Mouse (Mus musculus): ENCODE data around the gene Otop3. TPM values are rescaled to one million over a fixed set of nuclear protein-coding genes. Genes with fewer than 3 reads are reported as not detected.
A peak's percentile ranks its signal among the peaks of the same experiment; 100 is the strongest.

Otop3 gene
- polyA plus RNA-seq, 1 experiment from 2014 or later = 4.6 TPM

DNA sequence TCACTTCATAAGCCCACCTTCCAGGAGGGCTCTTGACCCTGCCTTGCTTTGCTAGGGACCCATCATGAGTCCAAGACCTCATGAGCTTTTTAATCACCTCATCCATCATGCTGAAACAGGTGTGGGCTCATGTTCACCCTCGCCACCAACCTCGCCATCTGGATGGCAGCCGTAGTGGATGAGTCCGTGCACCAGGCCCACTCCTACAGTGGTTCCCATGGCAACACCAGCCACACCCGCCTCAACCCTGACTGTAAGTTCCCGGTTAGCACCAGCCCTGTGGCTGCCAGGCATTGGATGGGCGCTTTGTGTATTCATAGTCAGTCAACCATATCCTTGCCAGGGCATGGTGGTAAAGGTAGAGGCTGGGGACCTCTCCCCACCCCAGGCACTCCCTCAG lies 7.8 kb upstream of the Otop3 start:
- no peak overlapping the region for H3K4me2 ChIP-seq (ENCODE audit: low read depth, low read length)
- H3K9me3 ChIP-seq (replicated peaks; ENCODE audit: control insufficient read depth, low read length) = no peaks in the 10 kb centered on the region
- peaks cover 30% of the 10 kb centered on the region for H3K27me3 ChIP-seq (ENCODE audit: control insufficient read depth, insufficient read depth, low read length)
- no peak overlapping the region for H3K9ac ChIP-seq (ENCODE audit: low read length)
- ATAC-seq (ENCODE audit: insufficient read depth, low FRiP score) = no peak
- no peaks in the 10 kb centered on the region for H3K4me1 ChIP-seq (ENCODE audit: control insufficient read depth, insufficient read depth, low read length)
- no peaks in the 10 kb centered on the region for H3K36me3 ChIP-seq (ENCODE audit: control insufficient read depth, insufficient read depth, low read length)
- WGBS = 46% methylated on average over 7 of the region's 7 CpGs
- H3K4me3 ChIP-seq (replicated peaks; ENCODE audit: low read length) = no peak overlapping the region
- no peak overlapping the region; the same call in 1 of the 2 replicates for H3K27ac ChIP-seq (ENCODE audit: low read length)

DNA sequence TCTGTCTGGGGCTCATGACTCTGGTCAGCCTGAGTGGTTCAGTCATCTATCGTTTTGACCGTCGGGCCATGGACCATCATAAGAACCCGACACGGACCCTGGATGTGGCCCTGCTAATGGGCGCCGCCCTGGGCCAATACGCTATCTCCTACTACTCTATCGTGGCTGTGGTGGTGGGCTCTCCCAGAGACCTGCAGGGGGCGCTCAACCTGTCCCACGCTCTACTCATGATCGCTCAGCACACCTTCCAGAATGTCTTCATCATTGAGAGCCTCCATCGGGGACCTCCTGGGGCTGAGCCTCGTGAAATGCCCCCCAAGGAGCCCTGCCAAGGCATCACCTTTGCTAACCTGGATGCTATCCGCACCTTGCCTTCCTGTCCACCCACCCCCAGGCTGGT lies 5.2 kb upstream of the Otop3 start:
- Histone ChIP-seq H3K9ac (ENCODE audit: low read length) (no peak overlapping the region), H3K4me1 (ENCODE audit: control insufficient read depth, insufficient read depth, low read length) (no peaks in the 10 kb centered on the region), H3K27ac (ENCODE audit: low read length) (no peak overlapping the region), H3K4me2 (ENCODE audit: low read depth, low read length) (no peak overlapping the region), H3K27me3 (ENCODE audit: control insufficient read depth, insufficient read depth, low read length) (peaks cover 19% of the 10 kb centered on the region), H3K4me3 (replicated peaks; ENCODE audit: low read length) (no peak overlapping the region), H3K9me3 (replicated peaks; ENCODE audit: control insufficient read depth, low read length) (no peaks in the 10 kb centered on the region), H3K36me3 (ENCODE audit: control insufficient read depth, insufficient read depth, low read length) (no peaks in the 10 kb centered on the region)
- no peak for ATAC-seq (ENCODE audit: insufficient read depth, low FRiP score)
- WGBS = 71% methylated on average over 15 of the region's 15 CpGs

DNA sequence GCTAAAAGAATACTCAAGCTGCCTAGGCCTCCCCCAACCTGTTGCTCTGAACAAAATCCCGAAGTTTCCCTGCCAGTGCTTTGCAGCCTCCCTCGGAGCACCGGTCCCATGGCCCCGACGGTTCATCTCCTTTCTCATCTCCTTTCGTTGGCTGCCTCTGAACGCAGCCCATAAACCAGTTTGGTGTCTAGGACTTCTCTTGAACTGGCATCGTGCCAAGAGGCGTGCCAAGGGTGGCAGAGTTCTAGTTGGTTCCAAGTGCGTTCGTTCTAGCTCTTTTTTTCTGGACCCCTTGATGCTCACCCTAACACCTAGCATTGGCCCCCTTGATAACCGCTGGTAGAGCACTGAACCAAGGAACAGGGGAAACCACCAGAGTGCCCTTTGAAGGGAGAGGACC lies 692 bp downstream of the Otop3 start:
- Histone ChIP-seq H3K4me2 (ENCODE audit: low read depth, low read length) (no peak overlapping the region), H3K27me3 (ENCODE audit: control insufficient read depth, insufficient read depth, low read length) (peaks cover 38% of the 10 kb centered on the region), H3K9ac (ENCODE audit: low read length) (no peak overlapping the region), H3K36me3 (ENCODE audit: control insufficient read depth, insufficient read depth, low read length) (no peaks in the 10 kb centered on the region), H3K27ac (ENCODE audit: low read length) (no peak overlapping the region), H3K4me1 (ENCODE audit: control insufficient read depth, insufficient read depth, low read length) (no peaks in the 10 kb centered on the region; the same call in 1 of the 2 replicates), H3K4me3 (replicated peaks; ENCODE audit: low read length) (0 out of 2 replicates have a peak overlapping the region, but pooled peaks have one; percentile 26), H3K9me3 (replicated peaks; ENCODE audit: control insufficient read depth, low read length) (no peaks in the 10 kb centered on the region)
- no peak for ATAC-seq (ENCODE audit: insufficient read depth, low FRiP score)
- 50% methylated on average over 12 of the region's 12 CpGs for WGBS

DNA sequence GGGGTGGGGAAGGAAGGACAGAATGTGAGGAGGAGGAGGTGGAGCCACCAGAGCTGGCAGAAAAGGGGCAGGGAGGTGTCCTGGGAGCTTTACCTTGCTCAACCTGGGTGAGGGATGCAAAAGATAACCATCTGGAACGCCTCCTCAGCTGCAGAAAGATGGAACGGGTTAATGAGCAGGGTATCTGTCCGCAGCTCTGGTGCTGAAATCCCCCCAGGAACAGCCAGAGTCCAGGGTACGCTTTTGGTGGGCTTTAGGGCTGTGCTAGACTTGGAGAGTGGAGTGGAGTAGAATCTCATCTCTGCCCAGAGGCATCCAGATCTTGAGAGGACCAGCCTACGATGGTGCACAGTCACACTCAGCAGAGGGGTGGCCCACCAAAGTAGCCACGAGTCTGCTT lies 1.6 kb downstream of the Otop3 start:
- H3K9ac ChIP-seq (ENCODE audit: low read length) = no peak overlapping the region
- WGBS = 19% methylated on average over 6 of the region's 6 CpGs
- ATAC-seq (ENCODE audit: insufficient read depth, low FRiP score) = no peak
- H3K36me3 ChIP-seq (ENCODE audit: control insufficient read depth, insufficient read depth, low read length) = no peaks in the 10 kb centered on the region
- H3K4me2 ChIP-seq (ENCODE audit: low read depth, low read length) = no peak overlapping the region
- H3K27me3 ChIP-seq (ENCODE audit: control insufficient read depth, insufficient read depth, low read length) = peaks cover 36% of the 10 kb centered on the region
- no peaks in the 10 kb centered on the region; the same call in 1 of the 2 replicates for H3K4me1 ChIP-seq (ENCODE audit: control insufficient read depth, insufficient read depth, low read length)
- no peak overlapping the region for H3K4me3 ChIP-seq (replicated peaks; ENCODE audit: low read length)
- no peak overlapping the region for H3K27ac ChIP-seq (ENCODE audit: low read length)
- no peaks in the 10 kb centered on the region for H3K9me3 ChIP-seq (replicated peaks; ENCODE audit: control insufficient read depth, low read length)

DNA sequence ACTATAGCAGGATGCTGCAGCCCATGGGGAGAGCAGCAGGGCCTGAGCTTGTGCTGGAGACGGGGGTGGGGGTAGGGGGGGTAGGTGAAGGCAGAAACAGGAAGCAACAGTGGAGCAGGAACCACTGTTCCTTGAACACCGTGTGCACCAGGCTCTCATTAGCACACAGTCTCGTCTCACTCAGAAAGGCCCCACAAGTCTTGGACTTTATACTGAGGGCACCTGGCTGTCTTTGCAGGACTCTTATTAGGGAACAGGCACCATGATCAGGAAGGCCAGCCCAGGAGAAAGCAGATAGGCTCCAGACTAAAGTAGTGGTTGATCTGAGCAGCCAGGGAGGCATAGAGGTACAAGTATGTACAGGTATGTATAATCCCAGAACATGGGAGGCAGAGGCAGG lies 2.8 kb downstream of the Otop3 start:
- no peak overlapping the region for H3K27ac ChIP-seq (ENCODE audit: low read length)
- no peak overlapping the region for H3K4me3 ChIP-seq (replicated peaks; ENCODE audit: low read length)
- 42% methylated on average over 3 of the region's 3 CpGs for WGBS
- no peak for ATAC-seq (ENCODE audit: insufficient read depth, low FRiP score)
- no peaks in the 10 kb centered on the region; the same call in 1 of the 2 replicates for H3K4me1 ChIP-seq (ENCODE audit: control insufficient read depth, insufficient read depth, low read length)
- no peak overlapping the region for H3K9ac ChIP-seq (ENCODE audit: low read length)
- no peaks in the 10 kb centered on the region for H3K36me3 ChIP-seq (ENCODE audit: control insufficient read depth, insufficient read depth, low read length)
- no peaks in the 10 kb centered on the region for H3K9me3 ChIP-seq (replicated peaks; ENCODE audit: control insufficient read depth, low read length)
- no peak overlapping the region for H3K4me2 ChIP-seq (ENCODE audit: low read depth, low read length)
- H3K27me3 ChIP-seq (ENCODE audit: control insufficient read depth, insufficient read depth, low read length) = peaks cover 33% of the 10 kb centered on the region

DNA sequence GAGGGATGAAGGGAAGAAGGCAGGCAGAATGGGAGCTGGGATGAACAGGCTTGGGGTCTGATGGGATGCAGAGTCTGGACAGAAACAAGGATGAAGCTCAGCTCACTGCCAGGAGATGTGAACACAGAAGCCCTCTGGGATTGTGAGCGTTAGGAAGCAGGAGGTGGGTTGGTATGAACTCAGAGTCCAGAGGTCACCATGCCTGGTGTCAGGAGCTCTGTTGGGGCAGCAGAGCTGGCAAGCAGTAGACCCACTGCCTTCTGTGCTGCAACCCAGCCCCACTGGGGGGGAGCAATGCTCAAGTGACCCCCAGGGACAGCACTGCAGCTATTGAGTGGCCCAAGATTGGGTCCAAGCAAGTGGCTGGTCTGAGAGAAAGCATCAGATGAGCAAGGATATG lies 3.3 kb downstream of the Otop3 start:
- no peak for ATAC-seq (ENCODE audit: insufficient read depth, low FRiP score)
- H3K9me3 ChIP-seq (replicated peaks; ENCODE audit: control insufficient read depth, low read length) = no peaks in the 10 kb centered on the region
- no peak overlapping the region for H3K4me2 ChIP-seq (ENCODE audit: low read depth, low read length)
- no peak overlapping the region for H3K9ac ChIP-seq (ENCODE audit: low read length)
- no peak overlapping the region for H3K27ac ChIP-seq (ENCODE audit: low read length)
- peaks cover 32% of the 10 kb centered on the region for H3K27me3 ChIP-seq (ENCODE audit: control insufficient read depth, insufficient read depth, low read length)
- no peaks in the 10 kb centered on the region for H3K36me3 ChIP-seq (ENCODE audit: control insufficient read depth, insufficient read depth, low read length)
- H3K4me1 ChIP-seq (ENCODE audit: control insufficient read depth, insufficient read depth, low read length) = no peaks in the 10 kb centered on the region; the same call in 1 of the 2 replicates
- 57% methylated on average over 1 of the region's 1 CpGs for WGBS
- no peak overlapping the region for H3K4me3 ChIP-seq (replicated peaks; ENCODE audit: low read length)

DNA sequence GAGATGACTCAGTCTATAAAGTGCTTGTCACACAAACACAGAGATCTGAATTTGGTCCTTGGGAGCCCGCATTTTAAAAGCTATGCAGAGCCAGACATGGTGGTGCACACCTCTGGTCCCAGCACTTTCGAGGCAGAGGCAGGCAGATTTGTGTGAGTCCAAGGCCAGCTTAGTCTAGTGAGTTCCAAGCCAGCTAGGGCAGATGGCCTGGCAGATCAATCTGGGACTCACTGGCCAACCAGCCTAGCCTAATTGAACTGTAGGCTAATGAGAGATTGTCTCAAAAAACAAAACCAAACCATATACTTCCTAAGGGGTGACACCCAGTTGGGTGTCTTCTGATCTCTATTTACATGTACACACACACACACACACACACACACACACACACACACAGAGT lies 6.7 kb downstream of the Otop3 start:
- Histone ChIP-seq H3K36me3 (ENCODE audit: control insufficient read depth, insufficient read depth, low read length) (no peaks in the 10 kb centered on the region), H3K27ac (ENCODE audit: low read length) (no peak overlapping the region), H3K4me1 (ENCODE audit: control insufficient read depth, insufficient read depth, low read length) (peaks cover 11% of the 10 kb centered on the region; the same call in 1 of the 2 replicates), H3K27me3 (ENCODE audit: control insufficient read depth, insufficient read depth, low read length) (peaks cover 4% of the 10 kb centered on the region), H3K4me3 (replicated peaks; ENCODE audit: low read length) (no peak overlapping the region), H3K9ac (ENCODE audit: low read length) (no peak overlapping the region), H3K4me2 (ENCODE audit: low read depth, low read length) (no peak overlapping the region), H3K9me3 (replicated peaks; ENCODE audit: control insufficient read depth, low read length) (no peaks in the 10 kb centered on the region)
- WGBS = 69% methylated on average over 2 of the region's 2 CpGs
- ATAC-seq (ENCODE audit: insufficient read depth, low FRiP score) = no peak

DNA sequence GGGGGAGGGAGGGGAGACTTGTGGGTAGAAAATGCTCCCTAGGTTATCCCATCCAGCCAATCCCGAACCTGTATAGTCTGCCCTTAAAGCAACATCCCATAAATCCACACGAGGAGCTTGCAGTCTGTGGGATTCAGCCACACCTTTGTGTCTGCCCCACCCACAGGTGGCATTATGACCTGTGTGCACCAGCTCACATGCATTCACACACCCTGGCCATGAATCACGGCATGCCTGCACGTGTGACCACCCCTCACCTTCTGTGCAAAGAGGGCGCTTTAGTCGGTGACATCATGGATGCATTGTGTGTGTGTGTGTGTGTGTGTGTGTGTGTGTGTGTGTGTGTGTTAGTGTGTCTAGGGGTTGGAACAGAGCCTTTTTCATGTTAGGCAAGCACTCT lies 7.3 kb downstream of the Otop3 start:
- no peak overlapping the region for H3K9ac ChIP-seq (ENCODE audit: low read length)
- H3K9me3 ChIP-seq (replicated peaks; ENCODE audit: control insufficient read depth, low read length) = no peaks in the 10 kb centered on the region
- H3K27ac ChIP-seq (ENCODE audit: low read length) = no peak overlapping the region
- H3K4me2 ChIP-seq (ENCODE audit: low read depth, low read length) = no peak overlapping the region
- peak; percentile 73; the same call in 1 of the 2 replicates for ATAC-seq (ENCODE audit: insufficient read depth, low FRiP score)
- no peak overlapping the region for H3K4me3 ChIP-seq (replicated peaks; ENCODE audit: low read length)
- H3K4me1 ChIP-seq (ENCODE audit: control insufficient read depth, insufficient read depth, low read length) = peaks cover 17% of the 10 kb centered on the region
- no peaks in the 10 kb centered on the region for H3K36me3 ChIP-seq (ENCODE audit: control insufficient read depth, insufficient read depth, low read length)
- peaks cover 3% of the 10 kb centered on the region for H3K27me3 ChIP-seq (ENCODE audit: control insufficient read depth, insufficient read depth, low read length)
- WGBS = 56% methylated on average over 6 of the region's 6 CpGs

DNA sequence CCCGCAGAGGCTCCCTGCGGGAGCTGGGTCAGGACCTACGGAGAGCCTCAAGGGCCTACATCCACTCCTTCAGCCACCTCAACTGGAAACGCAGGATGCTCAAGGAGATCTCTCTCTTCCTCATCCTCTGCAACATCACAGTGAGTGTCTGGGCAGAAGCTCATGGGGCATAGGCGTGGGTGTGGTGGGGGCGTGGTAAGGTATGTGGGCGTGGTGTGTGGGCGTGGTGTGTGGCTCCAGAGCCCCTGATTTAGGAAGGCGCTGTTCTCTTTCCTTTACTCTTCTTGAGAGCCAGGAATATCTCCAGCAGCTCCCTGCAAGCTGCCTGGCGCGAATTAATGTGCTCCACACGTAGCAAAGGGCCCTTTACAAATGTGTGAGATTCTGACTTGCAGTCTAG lies 10.4 kb downstream of the Otop3 start:
- peaks cover 25% of the 10 kb centered on the region for H3K4me1 ChIP-seq (ENCODE audit: control insufficient read depth, insufficient read depth, low read length)
- H3K9ac ChIP-seq (ENCODE audit: low read length) = no peak overlapping the region
- no peak for ATAC-seq (ENCODE audit: insufficient read depth, low FRiP score)
- no peak overlapping the region for H3K27ac ChIP-seq (ENCODE audit: low read length)
- no peaks in the 10 kb centered on the region; the same call in 1 of the 2 replicates for H3K27me3 ChIP-seq (ENCODE audit: control insufficient read depth, insufficient read depth, low read length)
- H3K4me3 ChIP-seq (replicated peaks; ENCODE audit: low read length) = no peak overlapping the region
- WGBS = 18% methylated on average over 12 of the region's 12 CpGs
- H3K9me3 ChIP-seq (replicated peaks; ENCODE audit: control insufficient read depth, low read length) = no peaks in the 10 kb centered on the region
- H3K36me3 ChIP-seq (ENCODE audit: control insufficient read depth, insufficient read depth, low read length) = no peaks in the 10 kb centered on the region
- no peak overlapping the region for H3K4me2 ChIP-seq (ENCODE audit: low read depth, low read length)

DNA sequence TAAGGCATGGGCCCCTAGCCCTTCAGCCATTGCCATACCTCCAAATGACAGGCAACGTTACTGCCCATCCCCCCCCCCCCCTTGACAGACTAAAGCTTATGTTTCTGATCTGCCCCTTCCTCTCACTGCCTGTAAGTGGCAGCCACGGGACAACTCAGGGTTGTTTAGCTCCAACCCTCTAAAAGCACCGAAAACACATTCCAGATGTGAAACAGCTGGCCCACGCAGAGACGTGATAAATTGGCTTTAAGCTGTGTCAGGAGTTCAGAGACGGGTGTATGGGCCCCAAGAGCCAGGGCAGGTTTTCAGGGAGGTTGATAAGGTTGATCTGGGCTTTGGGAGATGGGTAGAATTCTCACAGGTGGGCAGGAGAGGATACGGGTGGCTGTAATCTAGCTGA lies 11.0 kb downstream of the Otop3 start:
- Histone ChIP-seq H3K9ac (ENCODE audit: low read length) (no peak overlapping the region), H3K9me3 (replicated peaks; ENCODE audit: control insufficient read depth, low read length) (no peaks in the 10 kb centered on the region), H3K4me1 (ENCODE audit: control insufficient read depth, insufficient read depth, low read length) (peaks cover 25% of the 10 kb centered on the region), H3K27me3 (ENCODE audit: control insufficient read depth, insufficient read depth, low read length) (no peaks in the 10 kb centered on the region; the same call in 1 of the 2 replicates), H3K36me3 (ENCODE audit: control insufficient read depth, insufficient read depth, low read length) (no peaks in the 10 kb centered on the region), H3K27ac (ENCODE audit: low read length) (no peak overlapping the region), H3K4me2 (ENCODE audit: low read depth, low read length) (no peak overlapping the region), H3K4me3 (replicated peaks; ENCODE audit: low read length) (no peak overlapping the region)
- WGBS = 19% methylated on average over 7 of the region's 7 CpGs
- ATAC-seq (ENCODE audit: insufficient read depth, low FRiP score) = no peak

Data from stomach, embryonic 16.5 days (tissue).